8 mouse cellular contexts compared by ENCODE assay signal in the genomic region with DNA sequence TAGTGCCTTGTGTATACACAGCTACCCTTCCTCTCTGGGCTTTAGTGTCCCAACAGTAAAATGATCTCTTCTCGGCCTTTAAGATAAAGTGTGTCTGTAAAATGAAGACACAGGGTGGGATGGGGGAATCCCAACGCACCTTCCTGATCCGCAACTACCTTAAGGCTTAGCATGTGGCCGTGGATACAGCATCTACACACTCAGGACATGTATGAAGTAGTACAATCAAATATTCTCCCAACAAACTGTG. TPM values are rescaled to one million over a fixed set of nuclear protein-coding genes. Genes with fewer than 3 reads are reported as not detected.
DNase-seq lines count a peak whose midpoint lies in the region; ATAC-seq and TF ChIP-seq lines count a peak whose summit lies in the region.

No protein-coding gene starts in this region.

- H3K27ac ChIP-seq in kidney, embryonic 16.5 days (ENCODE audit: low read length) = peak overlapping the region; percentile 80
- no peak overlapping the region for H3K27ac ChIP-seq in hindbrain, postnatal 0 days

- 1% methylated on average over 4 of the region's 4 CpGs for WGBS in kidney, embryonic 16.5 days
- WGBS in hindbrain, postnatal 0 days = 8% methylated on average over 4 of the region's 4 CpGs

- TF ChIP-seq CTCF in hindbrain, postnatal 0 days (IDR thresholded peaks at IDR 0.05; ENCODE audit: low read depth) = no peak

- H3K36me3 ChIP-seq in kidney, embryonic 16.5 days (ENCODE audit: insufficient read depth, low read length) = no peaks in the 10 kb centered on the region
- H3K36me3 ChIP-seq in hindbrain, postnatal 0 days (ENCODE audit: insufficient read depth, low read length) = no peaks in the 10 kb centered on the region
- no peaks in the 10 kb centered on the region for H3K36me3 ChIP-seq in myocyte (ENCODE audit: control insufficient read depth, insufficient read depth)

- peak overlapping the region; percentile 86 for H3K4me3 ChIP-seq in kidney, embryonic 16.5 days (ENCODE audit: low read length)
- peak overlapping the region; percentile 79 for H3K4me3 ChIP-seq in hindbrain, postnatal 0 days (ENCODE audit: low read length)
- H3K4me3 ChIP-seq in myocyte = peak overlapping the region; percentile 42

- no peak for TF ChIP-seq POLR2A in myocyte (IDR thresholded peaks at IDR 0.05; ENCODE audit: insufficient read length, low read depth)

- H3ac ChIP-seq in myocyte (ENCODE audit: control insufficient read depth, insufficient read length) = peak overlapping the region; percentile 58

- DNase-seq in kidney, adult 9 months = no peak
- peak; percentile 5 for DNase-seq in c-Kit-positive CD71-positive TER-119-positive erythroid progenitor cells, embryonic 14.5 days (ENCODE audit: low spot score)
- no peak for DNase-seq in hindbrain, postnatal 0 days (ENCODE audit: low spot score)
- no peak for DNase-seq in adrenal gland, postnatal 10 days
- no peak for DNase-seq in thymus, postnatal 25 days

- H3K4me1 ChIP-seq in kidney, embryonic 16.5 days (ENCODE audit: insufficient read depth, low read length) = peaks cover 25% of the 10 kb centered on the region
- peaks cover 6% of the 10 kb centered on the region; the same call in 1 of the 2 replicates for H3K4me1 ChIP-seq in hindbrain, postnatal 0 days (ENCODE audit: insufficient read depth, low read length)

- H3K9ac ChIP-seq in kidney, embryonic 16.5 days (replicated peaks; ENCODE audit: low read length) = peak overlapping the region; percentile 90
- peak overlapping the region; percentile 77 for H3K9ac ChIP-seq in hindbrain, postnatal 0 days (replicated peaks; ENCODE audit: low read length)

- H3K27me3 ChIP-seq in kidney, embryonic 16.5 days (ENCODE audit: insufficient read depth, low read length) = no peaks in the 10 kb centered on the region
- H3K27me3 ChIP-seq in hindbrain, postnatal 0 days (ENCODE audit: insufficient read depth, low read length) = no peaks in the 10 kb centered on the region
- no peaks in the 10 kb centered on the region for H3K27me3 ChIP-seq in myocyte (ENCODE audit: control insufficient read depth, insufficient read depth, insufficient read length)

- H3K4me2 ChIP-seq in kidney, embryonic 16.5 days (replicated peaks; ENCODE audit: low read depth, low read length) = peak overlapping the region; percentile 96
- H3K4me2 ChIP-seq in hindbrain, postnatal 0 days (ENCODE audit: low read depth, low read length) = peak overlapping the region; percentile 93
- H3K4me2 ChIP-seq in myocyte (ENCODE audit: low read depth) = peak overlapping the region; percentile 81

- no peaks in the 10 kb centered on the region for H3K9me3 ChIP-seq in kidney, embryonic 16.5 days (ENCODE audit: low read length)
- H3K9me3 ChIP-seq in hindbrain, postnatal 0 days (ENCODE audit: low read length) = no peaks in the 10 kb centered on the region

- ATAC-seq in kidney, embryonic 16.5 days (ENCODE audit: low FRiP score, low TSS enrichment) = no peak; the same call in 1 of the 2 replicates
- ATAC-seq in hindbrain, postnatal 0 days = no peak; the same call in 1 of the 2 replicates
- ATAC-seq in megakaryocyte-erythroid progenitor cell, adult 5-6 weeks (replicated peaks; ENCODE audit: low FRiP score, low TSS enrichment, poor library complexity, severe bottlenecking) = no peak

- H3K79me2 ChIP-seq in myocyte (ENCODE audit: control insufficient read depth, insufficient read depth) = peaks cover 39% of the 10 kb centered on the region

TF ChIP-seq in myocyte, 11 proteins besides CTCF, POLR2A, EP300 and RAD21:
- no peak for TF ChIP-seq POLR2AphosphoS2 (IDR thresholded peaks at IDR 0.05; ENCODE audit: insufficient read length, low read depth)
- TF ChIP-seq REST (IDR thresholded peaks at IDR 0.05; ENCODE audit: insufficient read depth, insufficient read length) = no peak
- no peak for TF ChIP-seq MAX (IDR thresholded peaks at IDR 0.05; ENCODE audit: low read depth)
- TF ChIP-seq E2F4 (IDR thresholded peaks at IDR 0.05; ENCODE audit: insufficient read depth) = no peak
- TF ChIP-seq CEBPB (IDR thresholded peaks at IDR 0.05; ENCODE audit: insufficient read depth, poor library complexity, severe bottlenecking) = no peak
- TF ChIP-seq SRF (IDR thresholded peaks at IDR 0.05; ENCODE audit: control insufficient read depth, insufficient read length, low read depth) = no peak
- no peak for TF ChIP-seq MYOG (IDR thresholded peaks at IDR 0.05; ENCODE audit: control insufficient read depth in 1 of 3, insufficient read depth in 1 of 3, insufficient read length in 2 of 3, low read depth in 2 of 3)
- TF ChIP-seq MYOD1 (IDR thresholded peaks at IDR 0.05; ENCODE audit: control insufficient read depth in 1 of 3, insufficient read length in 2 of 3, low read depth in 2 of 3) = no peak
- TF ChIP-seq USF1 (IDR thresholded peaks at IDR 0.05; ENCODE audit: low read depth) = no peak
- TF ChIP-seq TCF3 (IDR thresholded peaks at IDR 0.05; ENCODE audit: insufficient read length, low read depth) = no peak

RNA-seq across cellular contexts. Expression of gene Smyd2, which starts 0.7 kb away (rescaled TPM):
- polyA plus RNA-seq in kidney, embryonic 16.5 days (2015; fragmentation: Nextera tagmentation; extraction: Ambion mirVana) = 87.6 and 89.7 TPM in 2 replicates
- 52.0 and 61.9 TPM in 2 replicates for total RNA-seq in hindbrain, postnatal 0 days (2014; rRNA removed)
- 81.1 and 81.8 TPM in 2 replicates for polyA plus RNA-seq in hindbrain, postnatal 0 days (2015; fragmentation: Nextera tagmentation; extraction: Ambion mirVana)
- polyA plus RNA-seq in myocyte (2012; fragmentation: generic; extraction: Trizol) = 57.7 TPM
- total RNA-seq in adrenal gland, postnatal 10 days (2021) = 10 to 100 TPM; 71.2 to 81.6 TPM
- total RNA-seq in megakaryocyte-erythroid progenitor cell, adult 5-6 weeks (2014; fragmentation: Nextera tagmentation) = 101 and 125 TPM in 2 replicates
- total RNA-seq in megakaryocyte-erythroid progenitor cell, adult 5-6 weeks (2017) = 152 and 155 TPM in 2 replicates
